Mouse (Mus musculus) urinary bladder, postnatal 14 days (tissue): ENCODE data around the gene Eif5a.
A peak's percentile ranks its signal among the peaks of the same experiment; 100 is the strongest.
"Not testable (repeated sequence)": the region's sequence is repeated elsewhere in the genome, so short reads cannot be mapped to it uniquely, and the experiment has no call there.

ENCODE experiments used
- DNase-seq: peaks from one replicate; pipeline ENCODE4 v3.0.0; 2021; ENCODE audit warnings: low spot score

Gene Eif5a

GRCm38 (mm10) chr11:69922012-69922756 lies 426 bp upstream of the Eif5a start:
- no peak for DNase-seq

DNA sequence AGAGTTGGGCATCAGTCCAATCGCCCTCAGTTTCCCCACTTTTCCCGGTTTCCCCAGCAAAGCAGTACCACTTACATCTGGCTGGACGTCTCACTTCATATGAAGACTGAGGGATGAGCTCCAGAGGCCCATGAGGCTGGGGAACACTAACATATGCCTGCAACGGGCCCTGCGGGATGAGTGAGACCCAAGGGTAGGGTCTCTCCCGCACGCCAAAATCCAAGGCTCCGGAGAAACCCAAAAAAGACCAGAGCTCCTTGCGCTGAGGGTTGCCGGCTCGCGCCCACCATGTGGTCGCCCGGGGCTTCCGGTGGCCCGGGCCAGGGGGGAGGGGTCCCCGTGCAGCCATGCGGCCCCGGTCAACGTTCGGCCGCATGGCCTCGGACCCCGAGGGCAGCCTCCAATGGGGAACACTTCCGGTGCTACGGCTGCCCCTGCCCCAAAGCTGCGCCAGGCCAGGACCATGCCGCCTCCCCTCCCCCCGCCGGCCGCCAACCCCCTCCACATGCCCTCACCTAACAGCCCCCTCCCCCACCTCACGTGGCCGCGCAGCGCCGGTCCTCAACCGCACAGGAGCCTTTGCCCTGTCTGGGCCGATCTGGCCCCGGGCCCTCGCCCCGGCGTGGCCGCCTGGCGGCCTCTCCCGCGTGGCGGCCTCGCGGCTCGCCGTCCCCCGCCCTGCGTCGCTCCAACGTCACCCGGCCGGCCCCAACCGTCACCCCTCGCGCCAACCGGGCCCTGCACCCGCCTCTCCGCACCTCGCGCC lies 1.3 kb downstream of the Eif5a start:
- DNase-seq = no peak

DNA sequence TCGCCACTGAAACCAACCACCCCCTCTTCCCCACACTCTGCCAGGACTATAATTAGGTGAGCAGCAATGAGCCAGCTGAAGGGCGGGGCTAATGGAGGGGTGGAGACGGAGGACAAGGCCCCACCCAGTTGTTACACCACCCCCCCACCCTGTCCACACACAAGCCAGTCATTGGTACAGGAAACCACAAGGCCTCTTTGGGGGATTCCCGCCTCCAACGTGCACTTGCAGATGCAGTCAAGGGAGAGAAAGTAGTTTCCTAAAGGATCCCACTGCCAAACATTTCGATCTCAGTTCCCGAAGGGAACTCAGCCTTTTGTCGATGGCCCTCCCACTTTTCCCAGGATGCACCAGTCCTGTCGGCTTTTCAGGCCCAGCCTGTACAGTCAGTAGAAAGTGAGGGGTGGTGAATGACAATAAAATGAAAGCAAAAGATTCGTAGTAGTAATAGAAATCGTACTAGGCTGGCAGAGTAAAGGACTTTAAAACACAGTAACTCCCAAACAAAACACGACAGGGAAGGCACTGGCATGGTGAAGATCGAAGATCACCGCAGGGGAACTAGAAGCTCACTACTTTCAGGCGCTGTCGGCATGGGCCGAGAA lies 2.0 kb downstream of the Eif5a start:
- DNase-seq = peak; percentile 81

- DNase-seq = no peak
These were observed 2.7 kb downstream of the Eif5a start for GRCm38 (mm10) chr11:69919053-69919452.

DNA sequence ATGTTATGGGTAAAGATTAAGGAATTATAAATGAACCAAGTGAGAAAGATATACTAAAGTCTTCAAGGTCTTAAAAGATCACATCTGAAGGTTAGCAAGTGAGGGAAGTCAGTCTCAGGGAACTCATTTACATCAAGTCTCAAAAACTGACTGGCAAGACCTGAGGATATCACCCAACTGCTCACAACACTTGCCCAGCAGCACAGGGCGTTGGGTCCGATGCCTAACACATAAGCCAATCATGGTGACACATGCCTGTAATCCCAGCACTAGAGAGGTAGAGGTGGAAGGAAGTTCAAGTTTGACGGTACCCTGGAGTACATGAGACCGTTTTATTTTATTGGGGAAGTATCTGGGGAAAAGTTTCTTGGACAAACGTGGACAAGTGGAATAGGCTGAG lies 3.6 kb downstream of the Eif5a start:
- DNase-seq = no peak

- no peak for DNase-seq
These were observed 4.3 kb downstream of the Eif5a start for GRCm38 (mm10) chr11:69917379-69917948.

GRCm38 (mm10) chr11:69916652-69917378 lies 4.9 kb downstream of the Eif5a start:
- DNase-seq = not testable (repeated sequence)

DNA sequence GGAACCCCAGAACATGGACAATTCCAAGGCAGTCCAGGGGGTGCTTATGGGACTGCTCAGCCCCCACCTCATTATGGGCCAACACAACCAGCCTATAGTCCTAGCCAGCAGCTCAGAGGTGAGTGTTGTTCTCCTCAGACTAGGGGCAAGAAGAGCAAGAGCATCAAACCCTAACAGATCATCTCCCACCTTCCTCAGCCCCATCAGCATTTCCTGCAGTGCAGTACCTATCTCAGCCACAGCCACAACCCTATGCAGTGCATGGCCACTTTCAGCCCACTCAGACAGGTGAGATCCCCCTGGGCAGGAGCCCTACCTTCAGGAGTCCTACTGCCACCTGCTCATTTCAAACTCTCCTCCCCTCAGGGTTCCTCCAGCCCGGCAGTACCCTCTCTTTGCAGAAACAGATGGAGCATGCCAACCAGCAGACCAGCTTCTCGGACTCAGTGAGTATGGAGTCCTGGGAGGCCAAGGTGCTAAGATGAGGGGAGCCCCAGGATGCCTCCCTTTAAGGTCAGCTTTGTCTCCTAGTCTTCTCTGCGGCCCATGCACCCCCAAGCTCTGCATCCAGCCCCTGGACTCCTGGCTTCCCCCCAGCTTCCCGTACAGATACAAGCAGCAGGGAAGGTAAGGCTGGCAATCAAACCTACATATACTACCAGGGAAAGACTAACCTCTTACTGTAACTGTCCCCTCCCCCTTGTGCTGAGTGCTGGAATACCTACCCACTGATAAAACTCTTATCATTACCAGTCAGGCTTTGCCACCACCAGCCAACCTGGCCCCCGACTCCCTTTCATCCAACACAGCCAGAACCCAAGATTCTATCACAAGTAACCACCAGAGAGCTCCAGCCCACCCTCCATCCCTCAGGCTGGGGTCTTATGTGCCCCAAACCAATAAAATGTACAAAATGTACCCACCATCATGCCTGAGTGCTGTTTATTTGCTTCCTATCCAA lies 5.8 kb downstream of the Eif5a start:
- no peak for DNase-seq

DNA sequence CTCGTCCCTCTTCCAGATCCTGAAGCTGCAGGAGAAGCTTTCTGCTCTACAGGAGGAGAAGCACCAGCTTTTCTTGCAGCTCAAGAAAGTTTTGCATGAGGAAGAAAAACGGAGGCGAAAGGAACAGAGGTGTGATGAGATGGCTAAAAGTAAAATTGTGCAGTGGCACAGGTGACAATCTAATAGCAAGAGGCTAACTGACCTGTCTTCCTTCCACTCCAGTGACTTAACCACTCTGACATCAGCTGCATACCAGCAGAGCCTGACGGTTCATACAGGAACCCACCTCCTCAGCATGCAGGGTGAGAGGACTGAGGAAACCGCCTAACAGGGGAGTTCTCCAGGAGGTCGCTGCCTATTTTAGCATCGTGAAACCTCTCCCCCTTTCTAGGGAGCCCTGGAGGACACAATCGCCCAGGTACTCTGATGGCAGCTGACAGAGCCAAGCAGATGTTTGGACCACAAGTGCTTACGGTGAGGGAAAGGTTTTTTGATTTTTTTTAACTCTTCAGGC lies 6.8 kb downstream of the Eif5a start:
- no peak for DNase-seq

DNA sequence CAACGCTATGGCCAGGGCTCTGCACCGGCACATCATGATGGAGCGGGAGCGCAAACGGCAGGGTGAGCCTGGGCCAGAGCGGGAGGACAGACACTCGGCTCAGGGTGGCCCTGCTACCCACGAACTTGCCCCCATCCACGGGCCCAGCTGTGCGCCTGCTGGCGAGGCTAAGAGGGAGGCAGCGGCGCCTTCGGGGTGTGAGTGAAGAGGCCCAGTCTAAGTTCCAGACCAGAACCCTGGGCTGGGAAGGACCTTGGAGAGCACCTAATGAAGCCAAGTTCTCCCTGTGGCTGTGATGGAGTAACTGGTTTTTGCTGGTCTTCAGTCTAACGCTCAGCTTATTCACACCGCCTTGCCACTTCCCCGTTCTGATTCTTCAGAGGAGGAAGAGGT lies 7.4 kb downstream of the Eif5a start:
- no peak for DNase-seq

DNA sequence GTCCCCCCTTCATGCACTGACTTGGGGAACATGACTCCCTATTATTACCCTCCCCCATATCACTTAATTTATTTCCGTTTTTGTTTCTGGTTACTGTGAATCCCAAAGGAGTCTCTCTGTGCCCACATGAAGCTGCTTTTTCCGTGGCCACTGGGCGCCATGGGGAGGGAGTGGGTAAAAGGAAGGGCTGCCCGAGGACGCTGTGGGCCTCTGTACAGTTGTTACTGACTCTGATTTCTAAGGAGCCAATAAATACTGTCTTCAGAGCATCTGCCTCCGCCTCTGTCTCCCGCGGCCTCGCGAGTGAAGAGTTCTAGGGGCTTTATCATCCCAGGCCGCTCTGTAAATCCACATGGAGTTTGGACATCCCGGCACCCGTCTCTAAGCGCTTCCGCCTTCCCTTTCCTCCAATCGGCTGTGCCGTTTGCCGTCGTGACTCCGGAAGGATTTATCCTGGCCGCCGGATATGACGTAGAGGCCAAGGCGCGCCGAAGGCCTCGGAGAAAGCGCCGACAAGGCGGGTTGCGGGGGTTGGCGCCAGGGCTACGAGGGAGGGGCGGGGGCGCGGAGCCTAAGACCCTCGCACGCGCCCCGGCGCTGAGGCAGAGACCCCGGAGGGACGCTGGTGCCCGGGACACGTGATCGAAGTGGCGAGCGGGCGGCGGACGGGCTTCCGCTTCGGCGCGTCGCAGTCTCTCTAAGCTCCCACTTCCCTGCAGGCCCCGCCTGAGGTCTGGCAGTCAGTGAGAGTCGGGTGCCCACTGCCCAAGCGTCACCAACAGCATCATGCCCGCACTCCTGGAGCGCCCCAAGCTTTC lies 8.0 kb downstream of the Eif5a start, which contains the start of gene Gps2:
Gene Gps2 (plus strand): TSS at position 335 of the 818 bp plus-strand sequence.
- DNase-seq = peak; percentile 92

- DNase-seq = no peak
These were observed 8.8 kb downstream of the Eif5a start for GRCm38 (mm10) chr11:69912716-69913530.

GRCm38 (mm10) chr11:69911701-69912100 lies 10.1 kb downstream of the Eif5a start:
- no peak for DNase-seq

GRCm38 (mm10) chr11:69910781-69911560 lies 10.8 kb downstream of the Eif5a start:
- no peak for DNase-seq

DNA sequence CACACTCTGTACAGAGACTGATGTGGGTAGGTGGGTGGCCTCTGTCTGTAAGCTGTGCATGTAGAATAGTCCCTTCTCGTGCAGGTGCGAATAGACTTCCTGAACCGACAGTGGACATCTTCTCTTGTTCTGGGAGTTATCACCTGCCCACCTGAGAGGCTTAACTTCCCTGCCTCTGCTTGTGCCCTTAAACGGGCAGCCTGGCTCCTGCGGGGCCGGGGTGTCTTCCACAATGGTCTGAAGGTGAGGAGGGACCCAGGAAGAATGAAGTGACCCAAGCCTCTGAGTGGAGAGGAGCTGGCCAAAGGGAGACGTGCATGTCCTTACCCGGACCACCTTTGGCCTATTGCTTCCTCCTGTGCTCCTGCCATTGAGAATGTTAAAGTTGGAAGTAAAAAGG lies 11.6 kb downstream of the Eif5a start:
- DNase-seq = no peak

GRCm38 (mm10) chr11:69909174-69909573 lies 12.6 kb downstream of the Eif5a start:
- no peak for DNase-seq

- no peak for DNase-seq
These were observed 13.1 kb downstream of the Eif5a start for GRCm38 (mm10) chr11:69908645-69909044.

GRCm38 (mm10) chr11:69904311-69904710 lies 17.4 kb downstream of the Eif5a start:
- DNase-seq = no peak
